Mouse (Mus musculus) embryonic facial prominence, embryonic 13.5 days (tissue): ENCODE data around the gene Kif28. TPM values are rescaled to one million over a fixed set of nuclear protein-coding genes. Genes with fewer than 3 reads are reported as not detected.

ENCODE experiments used
- polyA plus RNA-seq: library from polyadenylated mRNA; unstranded; fragments of >200 nt; fragmentation: Nextera tagmentation; extraction: Ambion mirVana; gene quantifications from 2 replicates; pipeline ENCODE4 v1.2.1, GENCODE M21; 2015

The Kif28 gene
- polyA plus RNA-seq, 1 experiment from 2014 or later: not detected

Other genes starting within 250 kb of the Kif28 start
- 30.1 and 31.4 TPM in 2 replicates for gene Smyd3, start 227.2 kb downstream of the Kif28 start, polyA plus RNA-seq
- gene Tfb2m, start 199.0 kb downstream of the Kif28 start, polyA plus RNA-seq: 32.7 and 33.7 TPM in 2 replicates
- 17.4 and 21.6 TPM in 2 replicates for gene Cnst, start 198.9 kb downstream of the Kif28 start, polyA plus RNA-seq
- gene Sccpdh, start 77.1 kb downstream of the Kif28 start, polyA plus RNA-seq: 64.1 and 67.0 TPM in 2 replicates
- 0.32 TPM in 1 of 2 replicates, not detected in the other for gene Gm10518, start 58.1 kb upstream of the Kif28 start, polyA plus RNA-seq
- 29.1 and 30.1 TPM in 2 replicates for gene Ahctf1, start 58.4 kb upstream of the Kif28 start, polyA plus RNA-seq
- 21.1 and 24.4 TPM in 2 replicates for gene Cdc42bpa, start 215.2 kb upstream of the Kif28 start, polyA plus RNA-seq